Mouse (Mus musculus) forebrain, embryonic 16.5 days (tissue): ENCODE measurements at regions not wholly inside any gene's neighbourhood (a gene's known extent, or its start where the extent isn't known, plus 50 kb on each side); places are given as distances from the start of the nearest gene placed in this dataset.
"Not testable (repeated sequence)": the region's sequence is repeated elsewhere in the genome, so short reads cannot be mapped to it uniquely, and the experiment has no call there.

ENCODE experiments used
- ATAC-seq: fragments of 200-750 bp; cut with Nextera tagmentation; 2 replicates; pipeline ENCODE4 v1.8.0; 2017; ENCODE audit warnings: mild to moderate bottlenecking, moderate library complexity
- H3K27ac ChIP-seq: fragments of 300-500 bp; sonication (generic); 2 replicates; pipeline ENCODE4 v1.5.1; 2014; ENCODE audit warnings: low read length, control low read depth
- H3K27me3 ChIP-seq: fragments of 300-500 bp; sonication (generic); replicated peaks from 2 replicates; pipeline ENCODE4 v1.6.1; 2014; ENCODE audit warnings: low read length; ENCODE audit not compliant: control insufficient read depth, insufficient read depth
- H3K36me3 ChIP-seq: fragments of 300-500 bp; sonication (generic); 2 replicates; pipeline ENCODE4 v1.6.1; 2014; ENCODE audit not compliant: control insufficient read depth, insufficient read depth
- H3K4me1 ChIP-seq: fragments of 300-500 bp; sonication (generic); replicated peaks from 2 replicates; pipeline ENCODE4 v1.6.1; 2014; ENCODE audit warnings: low read length; ENCODE audit not compliant: control insufficient read depth, insufficient read depth
- H3K4me2 ChIP-seq: fragments of 300-500 bp; sonication (generic); 2 replicates; pipeline ENCODE4 v1.6.1; 2014; ENCODE audit warnings: mild to moderate bottlenecking, low read length, control low read depth
- H3K4me3 ChIP-seq: fragments of 300-500 bp; sonication (generic); replicated peaks from 2 replicates; pipeline ENCODE4 v1.5.1; 2014; ENCODE audit warnings: mild to moderate bottlenecking, low read length, control low read depth
- H3K9ac ChIP-seq: fragments of 300-500 bp; sonication (generic); replicated peaks from 2 replicates; pipeline ENCODE4 v1.6.1; 2014; ENCODE audit warnings: low read depth, low read length, control low read depth
- H3K9me3 ChIP-seq: fragments of 300-500 bp; sonication (generic); 2 replicates; pipeline ENCODE4 v1.6.1; 2016; ENCODE audit warnings: low read length; ENCODE audit not compliant: control insufficient read depth
- WGBS: fragments of 180-500 bp; shearing (Covaris S2); extraction: QIAGEN DNeasy Blood & Tissue Kit; methylation state at CpG from one replicate; pipeline ENCODE4 v1.1.7; 2014; 5-methylcytosine and 5-hydroxymethylcytosine counted together

GRCm38 (mm10) chrX:97141170-97142085 is 69.0 kb downstream of the Pgr15l start:
- H3K9me3 ChIP-seq, H3K4me2 ChIP-seq, H3K9ac ChIP-seq, H3K27me3 ChIP-seq, H3K4me1 ChIP-seq, H3K27ac ChIP-seq, H3K36me3 ChIP-seq: not testable (repeated sequence)
- ATAC-seq: peak; percentile 74
- 42% methylated on average over 16 of the region's 27 CpGs for WGBS
- H3K4me3 ChIP-seq: peak overlapping the region; percentile 26

- 0 out of 2 replicates have a peak, but pooled peaks have one; percentile 23 for ATAC-seq
- Histone ChIP-seq H3K36me3 (no peaks in the 10 kb centered on the region), H3K9ac (no peak overlapping the region), H3K4me3 (peak overlapping the region; percentile 26), H3K4me2 (peak overlapping the region; percentile 43), H3K9me3 (no peaks in the 10 kb centered on the region), H3K4me1 (no peaks in the 10 kb centered on the region), H3K27ac (no peak overlapping the region), H3K27me3 (no peaks in the 10 kb centered on the region)
Measured at GRCm38 (mm10) chrX:97142237-97142636, 69.8 kb downstream of the Pgr15l start.

DNA sequence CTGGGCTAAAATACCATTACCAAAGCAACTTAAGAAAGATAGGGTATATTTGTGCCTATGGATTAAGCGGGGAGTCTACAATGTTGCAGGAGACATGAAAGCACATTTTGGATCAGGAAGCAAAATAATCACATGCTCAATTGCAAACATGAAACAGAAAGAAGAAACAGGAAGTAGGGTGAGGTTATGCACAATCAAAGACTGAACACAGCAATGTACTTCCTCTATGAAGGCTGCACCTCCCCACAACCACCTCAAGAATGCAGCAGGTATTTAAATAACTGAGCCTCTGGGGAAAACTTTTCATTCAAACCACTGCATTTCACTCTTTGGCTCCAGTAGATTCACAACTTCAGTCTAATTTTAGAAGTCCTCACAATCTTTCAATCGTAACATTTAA is 83.8 kb downstream of the Pgr15l start:
- Histone ChIP-seq H3K9ac (no peak overlapping the region), H3K4me2 (no peak overlapping the region), H3K27ac (no peak overlapping the region), H3K36me3 (no peaks in the 10 kb centered on the region), H3K9me3 (no peaks in the 10 kb centered on the region), H3K4me1 (no peaks in the 10 kb centered on the region), H3K27me3 (no peaks in the 10 kb centered on the region), H3K4me3 (no peak overlapping the region)
- ATAC-seq: no peak
- WGBS: 95% methylated on average over 2 of the region's 2 CpGs
